Mouse (Mus musculus) cortical plate, adult 2 months (tissue): Measurements from ENCODE around the gene Nts. TPM values are rescaled to one million over a fixed set of nuclear protein-coding genes. Genes with fewer than 3 reads are reported as not detected.

ENCODE experiments used
- H3K27ac ChIP-seq: fragments of 200-500 bp; 2 replicates; pipeline ENCODE4 v1.5.1; 2012; ENCODE audit warnings: low read length, control low read depth, inconsistent platforms; ENCODE audit not compliant: insufficient read depth
- H3K4me1 ChIP-seq: fragments of 200-500 bp; 2 replicates; pipeline ENCODE4 v1.6.1; 2011; ENCODE audit warnings: low read length; ENCODE audit not compliant: control insufficient read depth, insufficient read depth
- H3K4me3 ChIP-seq: fragments of 200-500 bp; 2 replicates; pipeline ENCODE4 v1.5.1; 2011; ENCODE audit warnings: mild to moderate bottlenecking, low read length, control low read depth; ENCODE audit not compliant: insufficient read depth
- CTCF ChIP-seq: fragments of 200-500 bp; IDR thresholded peaks from 2 replicates; pipeline ENCODE4 v1.5.1; 2011; ENCODE audit warnings: mild to moderate bottlenecking, control low read depth, low read length; ENCODE audit not compliant: insufficient read depth; ENCODE audit errors: extremely low read depth
- POLR2A ChIP-seq: fragments of 200-500 bp; IDR thresholded peaks from 2 replicates; pipeline ENCODE4 v1.6.1; 2011; ENCODE audit warnings: mild to moderate bottlenecking, low read length, control low read depth; ENCODE audit not compliant: insufficient read depth; ENCODE audit errors: extremely low read depth
- polyA plus RNA-seq: library from polyadenylated mRNA; depleted of rRNA; stranded (reverse); fragments of >200 nt; gene quantifications from 2 replicates; pipeline ENCODE4 v1.2.3, GENCODE M21; 2012; rRNA removed

Nts gene
- 2.1 and 2.3 TPM in 2 replicates for polyA plus RNA-seq

DNA sequence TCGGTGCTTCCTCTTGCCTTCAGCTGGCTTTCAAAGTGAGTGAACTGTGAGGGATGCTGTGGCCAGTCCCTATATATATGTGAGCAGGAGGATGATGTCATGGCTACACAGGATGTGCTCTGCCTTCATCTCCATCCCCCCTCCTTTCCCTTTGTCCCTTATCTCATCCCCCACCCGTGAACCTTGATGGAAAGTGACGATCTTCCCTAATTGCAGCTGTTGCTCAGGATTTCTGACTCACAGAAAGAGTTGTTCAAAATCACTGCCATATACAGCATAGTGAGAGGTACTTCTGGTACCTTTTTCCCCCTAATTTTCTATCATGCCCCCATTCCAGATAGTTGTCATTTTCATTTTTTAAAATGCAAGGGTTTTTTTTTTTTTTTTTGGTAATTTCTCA lies at the start of gene Nts:
Nts (minus strand) TSS at position 101 of the 400 bp plus-strand sequence.
- no peak within 1 kb of the TSS for H3K27ac ChIP-seq
- no peaks in the 10 kb centered on the region for H3K4me1 ChIP-seq
- TF ChIP-seq POLR2A (no peak), CTCF (no peak)
- H3K4me3 ChIP-seq = no peak within 1 kb of the TSS; the same call in 1 of the 2 replicates

DNA sequence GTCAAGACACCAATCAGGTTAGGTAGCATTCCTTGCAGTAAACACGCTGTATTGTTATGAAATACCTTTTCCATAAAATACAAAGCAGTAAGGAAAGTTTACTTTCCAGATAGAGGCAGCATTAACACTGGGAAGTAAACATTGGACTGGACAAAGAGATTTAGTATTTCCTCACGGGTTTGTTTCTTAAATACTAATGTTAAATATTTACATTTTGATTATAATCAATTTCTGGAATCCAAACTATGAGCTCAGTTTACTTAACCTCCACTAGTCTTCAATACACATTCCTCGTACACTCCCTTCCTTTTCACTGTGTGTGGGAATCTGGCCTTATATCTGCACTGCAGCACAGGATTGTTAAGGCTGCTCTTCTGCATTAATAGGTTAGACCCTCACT lies 37.6 kb upstream of the Nts start:
- TF ChIP-seq POLR2A (no peak), CTCF (no peak)
- no peaks in the 10 kb centered on the region for H3K4me1 ChIP-seq
- H3K27ac ChIP-seq = no peak overlapping the region
- no peak overlapping the region for H3K4me3 ChIP-seq

DNA sequence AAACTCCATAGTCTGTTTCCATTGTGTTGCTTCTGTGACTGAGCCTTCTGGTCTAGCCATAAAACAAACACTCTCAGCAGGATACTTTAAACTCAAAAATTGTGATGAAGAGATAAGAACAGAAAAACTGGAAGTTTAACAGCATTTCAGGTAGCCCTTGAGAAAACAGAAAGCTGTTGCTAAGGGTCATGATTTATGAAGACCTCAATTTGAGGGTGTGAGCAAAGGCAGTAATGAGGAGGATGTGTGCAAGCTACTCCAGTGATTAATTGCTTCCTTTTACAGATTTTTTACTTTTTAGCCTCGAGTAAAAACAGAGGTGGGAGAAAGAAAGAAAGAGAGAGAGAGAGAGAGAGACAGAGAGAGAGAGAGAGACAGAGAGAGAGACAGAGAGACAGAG lies 23.9 kb upstream of the Nts start:
- Histone ChIP-seq H3K4me1 (no peaks in the 10 kb centered on the region), H3K27ac (no peak overlapping the region), H3K4me3 (no peak overlapping the region)
- TF ChIP-seq CTCF (no peak), POLR2A (no peak)

DNA sequence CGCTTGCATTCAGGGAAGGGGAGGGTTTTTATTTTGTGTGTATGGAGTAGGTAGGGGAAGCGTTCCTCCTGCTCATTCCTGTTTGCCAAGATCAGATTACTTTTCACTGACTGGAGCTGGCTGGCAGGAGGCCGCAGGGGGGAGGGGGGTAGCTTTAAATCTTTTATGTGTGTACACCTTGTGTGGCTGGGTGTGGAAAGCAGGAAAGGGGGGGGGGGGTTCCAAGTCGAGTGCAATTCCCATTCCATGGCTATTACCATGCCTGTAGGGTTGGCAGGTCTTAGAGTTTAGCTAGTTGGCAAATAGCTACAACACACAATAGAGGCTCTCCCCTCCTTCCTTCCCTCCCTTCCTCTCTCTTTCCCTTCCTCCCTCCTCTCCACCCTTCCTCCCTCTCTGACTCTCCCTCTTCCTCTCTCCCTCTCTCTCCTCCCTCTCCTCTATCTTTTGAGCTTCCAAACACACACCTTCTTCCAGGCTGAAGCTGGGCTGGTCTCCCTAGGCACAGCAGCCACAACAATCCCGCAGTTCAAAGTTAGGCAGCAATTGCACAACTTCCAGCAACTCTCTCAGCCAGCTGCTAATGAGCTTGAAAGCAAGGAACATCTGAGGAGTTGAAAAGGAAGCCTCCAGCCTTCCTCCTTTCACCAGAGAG lies 21.6 kb upstream of the Nts start, which contains the start of gene Rassf9:
Rassf9 (plus strand) TSS at position 416 of the 655 bp plus-strand sequence.
- Histone ChIP-seq H3K27ac (peak within 1 kb of the TSS; percentile 98), H3K4me1 (no peaks in the 10 kb centered on the region), H3K4me3 (peak within 1 kb of the TSS; percentile 13; the same call in 1 of the 2 replicates)
- TF ChIP-seq CTCF (no peak), POLR2A (no peak)

DNA sequence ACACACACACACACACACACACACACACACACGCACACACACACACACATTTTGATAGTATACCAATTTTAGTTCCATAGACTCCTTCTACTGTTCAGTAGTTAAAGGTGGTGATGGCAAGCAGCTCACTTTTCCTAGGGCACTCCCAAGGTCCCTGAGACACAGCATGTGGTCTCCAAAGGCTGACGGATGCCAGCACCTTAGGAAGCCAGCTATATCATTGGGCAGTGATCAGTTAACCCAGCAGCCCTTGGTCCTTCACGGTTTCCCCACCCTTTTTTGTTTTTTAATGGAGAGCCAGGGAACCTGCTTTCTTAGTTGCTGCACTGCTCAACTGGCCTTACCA lies 21.1 kb upstream of the Nts start:
- Histone ChIP-seq H3K4me3 (peak overlapping the region; percentile 13; the same call in 1 of the 2 replicates), H3K27ac (peak overlapping the region; percentile 53; the same call in 1 of the 2 replicates), H3K4me1 (no peaks in the 10 kb centered on the region)
- TF ChIP-seq CTCF (no peak), POLR2A (no peak)

DNA sequence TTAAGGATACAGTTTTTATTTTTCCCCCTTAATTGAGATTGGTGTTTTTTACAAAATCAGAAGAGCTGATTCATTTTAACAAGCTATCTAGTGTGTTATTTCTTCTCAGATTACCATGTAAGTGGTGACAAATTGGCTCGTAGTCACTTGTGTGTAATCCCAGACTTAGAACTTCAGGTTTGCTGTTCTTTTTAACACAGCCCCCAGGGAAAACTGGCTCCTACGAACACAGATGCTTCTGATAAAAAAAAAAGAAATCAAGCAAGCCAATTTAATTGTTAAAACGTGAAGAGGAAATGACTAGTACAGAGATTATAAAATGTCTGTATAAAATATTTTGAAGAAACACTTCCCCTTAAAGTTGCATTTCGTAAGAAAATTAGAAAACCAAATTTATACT lies 17.1 kb upstream of the Nts start:
- no peak overlapping the region for H3K4me3 ChIP-seq
- no peaks in the 10 kb centered on the region for H3K4me1 ChIP-seq
- TF ChIP-seq POLR2A = no peak
- TF ChIP-seq CTCF = no peak
- H3K27ac ChIP-seq = no peak overlapping the region

DNA sequence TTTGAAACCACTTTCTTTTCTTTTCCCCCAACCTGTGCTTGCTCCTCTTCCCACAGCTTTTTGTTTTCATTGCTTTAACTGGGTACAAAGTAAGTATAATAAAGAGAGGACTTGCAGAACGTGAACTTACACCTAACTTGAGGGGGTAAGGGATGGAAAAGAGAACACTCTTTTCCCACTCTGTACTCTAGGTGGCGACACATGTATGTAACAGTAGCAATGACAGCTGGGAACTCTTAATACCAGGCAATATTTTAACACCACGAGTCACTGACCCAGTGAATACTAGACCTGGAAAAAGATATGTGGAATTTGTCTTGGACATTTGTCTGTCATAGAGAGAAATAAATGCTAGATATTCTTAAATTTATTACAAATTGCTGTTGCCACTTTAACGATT lies 8.5 kb upstream of the Nts start:
- TF ChIP-seq CTCF (peak; percentile 38; the same call in 1 of the 2 replicates), POLR2A (no peak)
- no peak overlapping the region for H3K4me3 ChIP-seq
- H3K4me1 ChIP-seq = no peaks in the 10 kb centered on the region
- H3K27ac ChIP-seq = no peak overlapping the region

DNA sequence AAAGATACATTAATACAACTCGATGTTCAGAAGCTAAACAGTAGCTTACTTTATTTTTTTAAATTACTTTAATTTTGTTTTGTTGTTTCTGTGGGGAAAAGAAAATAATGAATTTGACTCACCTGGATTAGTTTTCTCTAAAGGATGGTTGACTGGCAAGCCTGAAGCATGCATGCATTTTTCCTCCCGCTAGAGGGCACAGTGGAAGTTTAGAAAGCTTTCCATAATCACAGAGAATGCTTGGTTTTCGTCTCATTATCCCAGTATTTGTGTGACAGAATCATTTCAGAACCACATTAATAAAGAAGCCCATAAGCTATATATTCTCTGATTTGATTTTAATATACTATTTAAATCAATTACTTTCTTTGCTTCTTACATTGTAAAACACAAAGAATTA lies 1.5 kb upstream of the Nts start:
- H3K4me1 ChIP-seq = no peaks in the 10 kb centered on the region
- H3K4me3 ChIP-seq = no peak overlapping the region
- H3K27ac ChIP-seq = no peak overlapping the region
- TF ChIP-seq CTCF (peak; percentile 68), POLR2A (no peak)

DNA sequence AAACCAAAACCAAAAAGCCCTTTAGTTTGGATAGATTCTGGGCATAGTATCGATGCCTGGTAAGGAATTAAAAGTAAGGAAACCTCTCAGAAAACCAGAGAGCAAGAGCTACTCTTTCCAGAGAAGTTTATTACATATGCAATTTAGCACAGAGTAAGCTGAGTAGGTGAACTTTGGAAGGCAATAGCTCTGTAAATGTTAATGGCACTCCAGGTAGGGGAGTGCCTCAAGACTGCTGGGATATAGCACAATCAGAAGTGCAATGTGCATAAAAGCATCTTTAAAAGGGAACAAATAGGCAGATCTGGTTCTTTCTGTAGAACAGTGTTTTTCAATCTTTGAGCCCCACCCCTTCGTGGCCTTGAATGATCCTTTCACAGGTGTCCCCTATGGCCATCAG lies 20.9 kb downstream of the Nts start:
- Histone ChIP-seq H3K27ac (no peak overlapping the region), H3K4me3 (no peak overlapping the region), H3K4me1 (no peaks in the 10 kb centered on the region)
- TF ChIP-seq CTCF (no peak), POLR2A (no peak)

DNA sequence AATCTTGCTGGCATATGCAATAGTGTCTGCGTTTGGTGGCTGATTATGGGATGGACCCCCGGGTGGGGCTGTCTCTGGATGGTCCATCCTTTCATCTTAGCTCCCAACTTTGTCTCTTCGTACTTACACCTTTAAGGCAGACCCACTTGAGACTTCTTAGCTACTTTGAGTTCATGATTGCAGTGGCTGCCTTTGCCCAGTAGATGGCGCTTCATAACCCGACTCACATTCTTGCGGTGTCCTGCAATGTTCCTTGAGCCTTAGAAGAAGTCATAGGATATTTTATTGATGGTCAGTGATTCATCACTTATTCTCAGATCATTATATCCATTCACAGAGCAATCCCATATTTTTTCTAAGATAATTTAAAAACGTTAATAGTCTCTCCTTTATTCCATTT lies 38.5 kb downstream of the Nts start:
- Histone ChIP-seq H3K4me3 (no peak overlapping the region), H3K4me1 (no peaks in the 10 kb centered on the region; the same call in 1 of the 2 replicates), H3K27ac (no peak overlapping the region)
- TF ChIP-seq POLR2A (no peak), CTCF (peak; percentile 83)

DNA sequence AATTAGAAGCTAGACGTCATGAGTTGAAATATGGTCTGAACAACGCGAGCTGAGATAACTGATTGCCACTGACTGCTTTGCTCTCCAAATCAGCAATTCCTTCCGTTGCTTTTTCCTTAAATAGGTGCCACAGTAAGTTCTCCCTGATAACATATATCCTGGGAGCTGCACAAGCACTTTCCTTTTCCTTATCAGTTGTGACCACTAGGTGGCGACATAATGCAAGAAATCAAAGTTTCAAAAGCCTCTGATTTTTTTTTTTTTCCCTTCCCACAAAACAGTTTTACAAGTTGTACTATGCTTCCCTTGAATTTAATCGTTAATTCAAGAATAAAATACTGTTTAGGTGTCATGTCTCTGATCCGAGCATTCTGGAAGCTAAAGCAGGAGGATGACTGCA lies 40.8 kb downstream of the Nts start:
- Histone ChIP-seq H3K4me3 (no peak overlapping the region), H3K4me1 (no peaks in the 10 kb centered on the region; the same call in 1 of the 2 replicates), H3K27ac (no peak overlapping the region)
- no peak for TF ChIP-seq POLR2A
- peak; percentile 28; the same call in 1 of the 2 replicates for TF ChIP-seq CTCF
